Mouse (Mus musculus) myocyte (in vitro differentiated cells): ENCODE results near the gene Sgta. TPM values are rescaled to one million over a fixed set of nuclear protein-coding genes. Genes with fewer than 3 reads are reported as not detected.

Experiments used
- polyA plus RNA-seq: library from polyadenylated mRNA; unstranded; fragments of >200 nt; fragmentation: generic; extraction: Trizol; gene quantifications from one replicate; pipeline ENCODE4 v1.2.1, GENCODE M21; 2012; ENCODE audit warnings: missing spikeins

Gene Sgta
- polyA plus RNA-seq, 1 experiment, result 192 TPM

Other genes with a start within 250 kb of the Sgta start
- gene Jsrp1, start 246.7 kb downstream of the Sgta start, polyA plus RNA-seq, result 343 TPM
- gene Oaz1, start 233.5 kb downstream of the Sgta start, polyA plus RNA-seq, result 1,349 TPM
- gene Lingo3, start 216.1 kb downstream of the Sgta start, polyA plus RNA-seq, result 0.05 TPM
- gene Lsm7, start 205.0 kb downstream of the Sgta start, polyA plus RNA-seq, result 150 TPM
- gene Sppl2b, start 204.9 kb downstream of the Sgta start, polyA plus RNA-seq, result 31.0 TPM
- 0.05 TPM for gene Tmprss9, start 188.3 kb downstream of the Sgta start, polyA plus RNA-seq
- gene Timm13, start 159.2 kb downstream of the Sgta start, polyA plus RNA-seq, result 225 TPM
- gene Lmnb2, start 141.9 kb downstream of the Sgta start, polyA plus RNA-seq, result 65.2 TPM
- gene Gadd45b, start 130.1 kb downstream of the Sgta start, polyA plus RNA-seq, result 52.2 TPM
- 0.47 TPM for gene Gng7, start 45.2 kb downstream of the Sgta start, polyA plus RNA-seq
- gene Diras1, start 34.5 kb downstream of the Sgta start, polyA plus RNA-seq, result 0.42 TPM
- 21.8 TPM for gene Slc39a3, start 22.8 kb downstream of the Sgta start, polyA plus RNA-seq
- 139 TPM for gene Thop1, start 9.9 kb upstream of the Sgta start, polyA plus RNA-seq
- gene Creb3l3, start 38.7 kb upstream of the Sgta start, polyA plus RNA-seq, result 0.14 TPM
- 126 TPM for gene Map2k2, start 45.7 kb upstream of the Sgta start, polyA plus RNA-seq
- 26.1 TPM for gene Zbtb7a, start 75.0 kb upstream of the Sgta start, polyA plus RNA-seq
- 43.2 TPM for gene Pias4, start 107.7 kb upstream of the Sgta start, polyA plus RNA-seq
- 3,891 TPM for gene Eef2, start 116.5 kb upstream of the Sgta start, polyA plus RNA-seq
- 120 TPM for gene Dapk3, start 122.8 kb upstream of the Sgta start, polyA plus RNA-seq
- 0.12 TPM for gene 4930442H23Rik, start 123.7 kb upstream of the Sgta start, polyA plus RNA-seq
- 52.3 TPM for gene Nmrk2, start 141.9 kb upstream of the Sgta start, polyA plus RNA-seq
- 0.11 TPM for gene Atcay, start 170.7 kb upstream of the Sgta start, polyA plus RNA-seq
- 2.3 TPM for gene Zfr2, start 173.0 kb upstream of the Sgta start, polyA plus RNA-seq
- gene Matk, start 192.8 kb upstream of the Sgta start, polyA plus RNA-seq, result 0.67 TPM
- gene Mrpl54, start 206.8 kb upstream of the Sgta start, polyA plus RNA-seq, result 167 TPM
- 166 TPM for gene Apba3, start 206.8 kb upstream of the Sgta start, polyA plus RNA-seq
- 0.17 TPM for gene Tjp3, start 231.4 kb upstream of the Sgta start, polyA plus RNA-seq
- gene Pip5k1c, start 232.8 kb upstream of the Sgta start, polyA plus RNA-seq, result 23.3 TPM